Mouse (Mus musculus) layer of hippocampus, adult 8-10 months (tissue): Measurements from ENCODE around the gene Evl. TPM values are rescaled to one million over a fixed set of nuclear protein-coding genes. Genes with fewer than 3 reads are reported as not detected.

ENCODE experiments used
- DNase-seq, 2 experiments: peaks; one replicate each; pipeline ENCODE4 v3.0.0; 2022; ENCODE audit warnings: low spot score in 2 of 2
- total RNA-seq, 4 experiments: library from RNA; stranded (reverse); gene quantifications; 2 replicates each; pipeline ENCODE4 v1.2.4; 2022

Gene Evl
- total RNA-seq, 4 experiments from 2014 or later = 163 to 183 (median 171) TPM

- no peak for DNase-seq
These were observed 91.7 kb downstream of the Evl start for GRCm38 (mm10) chr12:108646234-108646633.

GRCm38 (mm10) chr12:108647784-108648183, 93.3 kb downstream of the Evl start:
- no peak for DNase-seq

GRCm38 (mm10) chr12:108651053-108651660, 96.6 kb downstream of the Evl start:
- DNase-seq = no peak

GRCm38 (mm10) chr12:108653358-108654335, 99.1 kb downstream of the Evl start:
- DNase-seq = no peak

GRCm38 (mm10) chr12:108657350-108657749, 102.8 kb downstream of the Evl start:
- DNase-seq = no peak

GRCm38 (mm10) chr12:108668606-108669235, 114.2 kb downstream of the Evl start:
- DNase-seq = no peak

- no peak for DNase-seq
These were observed 117.0 kb downstream of the Evl start for GRCm38 (mm10) chr12:108671541-108671940.

- DNase-seq = no peak
These were observed 118.4 kb downstream of the Evl start for GRCm38 (mm10) chr12:108672908-108673307.

- DNase-seq = no peak
These were observed 119.0 kb downstream of the Evl start for GRCm38 (mm10) chr12:108673546-108673945.

- peak; percentile 37 to 47 for DNase-seq
These were observed 120.0 kb downstream of the Evl start for GRCm38 (mm10) chr12:108674502-108674901.

- DNase-seq = no peak
These were observed 120.4 kb downstream of the Evl start for GRCm38 (mm10) chr12:108674916-108675315.

GRCm38 (mm10) chr12:108675614-108676401, 121.3 kb downstream of the Evl start:
- DNase-seq = no peak

- DNase-seq = no peak
These were observed 122.6 kb downstream of the Evl start for GRCm38 (mm10) chr12:108677116-108677515.

GRCm38 (mm10) chr12:108678366-108678765, 123.8 kb downstream of the Evl start:
- DNase-seq = no peak

GRCm38 (mm10) chr12:108680861-108681260, 126.3 kb downstream of the Evl start:
- DNase-seq = no peak

GRCm38 (mm10) chr12:108682240-108683023, 127.9 kb downstream of the Evl start:
- DNase-seq = no peak

GRCm38 (mm10) chr12:108686463-108686862, 131.9 kb downstream of the Evl start:
- DNase-seq = no peak

- DNase-seq = no peak
These were observed 132.4 kb downstream of the Evl start for GRCm38 (mm10) chr12:108686926-108687325.

GRCm38 (mm10) chr12:108689167-108689566, 134.6 kb downstream of the Evl start:
- DNase-seq = no peak

GRCm38 (mm10) chr12:108690529-108690928, 136.0 kb downstream of the Evl start:
- DNase-seq = no peak
